Comparison of ENCODE assay signal across 18 mouse cellular contexts in the genomic region with DNA sequence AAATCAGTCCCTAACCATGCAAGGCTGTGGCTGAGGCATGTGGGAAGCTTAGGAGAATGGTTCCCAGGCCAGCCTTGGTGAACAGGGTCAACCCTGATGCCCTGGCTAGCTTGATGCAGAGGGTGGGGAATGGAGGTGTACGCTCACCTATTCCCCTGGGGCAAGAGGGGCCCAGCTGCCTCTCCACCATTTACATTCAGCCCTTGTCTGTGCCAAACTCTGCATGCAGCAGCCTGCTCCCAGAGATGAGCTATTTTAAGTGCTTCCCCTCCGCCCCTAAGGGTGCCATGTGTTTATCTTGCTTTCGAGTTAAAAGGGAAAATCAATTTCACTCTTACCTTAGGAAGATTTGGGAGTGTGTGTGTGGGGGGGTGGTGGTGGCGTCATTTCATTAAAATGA. TPM values are rescaled to one million over a fixed set of nuclear protein-coding genes. Genes with fewer than 3 reads are reported as not detected.
DNase-seq lines count a peak whose midpoint lies in the region; ATAC-seq and TF ChIP-seq lines count a peak whose summit lies in the region.
"Had no signal": no experiment of that assay in that cellular context is flagged by ENCODE, and none has a peak within 500 bp of the region (broad histone marks: within the 10 kb centered on the region; RNA-seq: fewer than 3 reads in every experiment).

No protein-coding gene starts in this region.

- no peaks in the 10 kb centered on the region for H3K79me2 ChIP-seq in CH12.LX (replicated peaks; ENCODE audit: control insufficient read depth, extremely low read depth, insufficient read depth, poor library complexity, severe bottlenecking)

- no peak overlapping the region for H3K4me2 ChIP-seq in forebrain, postnatal 0 days (ENCODE audit: low read depth)
- no peak overlapping the region for H3K4me2 ChIP-seq in forebrain, embryonic 14.5 days (ENCODE audit: low read length)
- peak overlapping the region; percentile 42 for H3K4me2 ChIP-seq in CH12.LX (ENCODE audit: insufficient read depth, low read depth, poor library complexity, severe bottlenecking)
- H3K4me2 ChIP-seq: embryonic facial prominence, embryonic 13.5 days; forebrain, embryonic 13.5 days had no signal

- no peaks in the 10 kb centered on the region for H3K4me1 ChIP-seq in forebrain, postnatal 0 days (ENCODE audit: insufficient read depth)
- H3K4me1 ChIP-seq in forebrain, embryonic 14.5 days (ENCODE audit: control insufficient read depth, insufficient read depth, low read length) = no peaks in the 10 kb centered on the region
- peaks cover 32 to 58% of the 10 kb centered on the region in 2 experiments for H3K4me1 ChIP-seq in CH12.LX (ENCODE audit: control insufficient read depth in 1 of 2, insufficient read depth in 2 of 2)
- H3K4me1 ChIP-seq: embryonic facial prominence, embryonic 13.5 days; forebrain, embryonic 13.5 days had no signal

- no peak for DNase-seq in forebrain, postnatal 0 days
- DNase-seq in forebrain, embryonic 14.5 days (ENCODE audit: low spot score) = no peak
- DNase-seq in CH12.LX (ENCODE audit: extremely low read depth) = no peak
- peak; percentile 31 for DNase-seq in brain, adult 2 months (ENCODE audit: low read depth, low spot score)
- DNase-seq in layer of hippocampus, adult 8-10 months (ENCODE audit: low spot score in 2 of 2) = no peak
- DNase-seq: adrenal gland, adult 8-10 months; adrenal gland, postnatal 14 days; cerebellum, adult 11-12 months; cerebellum, adult 2 months; cerebellum, adult 9-10 months; cerebellum, postnatal 10 days; cerebellum, postnatal 25 days had no signal

- no peaks in the 10 kb centered on the region for H3K9me3 ChIP-seq in forebrain, postnatal 0 days (ENCODE audit: low read length)
- H3K9me3 ChIP-seq in forebrain, embryonic 14.5 days (replicated peaks; ENCODE audit: control insufficient read depth, low read length) = no peaks in the 10 kb centered on the region
- peaks cover 2% of the 10 kb centered on the region for H3K9me3 ChIP-seq in CH12.LX (replicated peaks; ENCODE audit: low read length)
- H3K9me3 ChIP-seq: embryonic facial prominence, embryonic 13.5 days; forebrain, embryonic 13.5 days had no signal

- peak; percentile 58 for TF ChIP-seq EP300 in CH12.LX (IDR thresholded peaks at IDR 0.05; ENCODE audit: low read length)

- no peak overlapping the region for H3K27ac ChIP-seq in forebrain, postnatal 0 days (ENCODE audit: low read depth, low read length)
- H3K27ac ChIP-seq in forebrain, embryonic 14.5 days (ENCODE audit: low read depth, low read length) = no peak overlapping the region
- H3K27ac ChIP-seq in CH12.LX (ENCODE audit: insufficient read depth, low read depth) = no peak overlapping the region
- H3K27ac ChIP-seq: embryonic facial prominence, embryonic 13.5 days; forebrain, embryonic 13.5 days had no signal

- in situ Hi-C loops in CH12.LX (cut with MboI; ENCODE audit: low pct_ligation_motif_present, low pct_unique_long_range_greater_than_20kb, low sequenced_read_pairs) = no loop called here

- peak; percentile 34; the same call in 1 of the 2 replicates for ATAC-seq in forebrain, postnatal 0 days
- no peak for ATAC-seq in forebrain, embryonic 14.5 days
- ATAC-seq: activated CD4-positive, CD25-positive, alpha-beta regulatory T cell, adult 4 months; forebrain, embryonic 13.5 days; forebrain, embryonic 16.5 days; Patski had no signal

- H3K36me3 ChIP-seq in forebrain, postnatal 0 days (ENCODE audit: insufficient read depth) = no peaks in the 10 kb centered on the region
- H3K36me3 ChIP-seq in forebrain, embryonic 14.5 days (ENCODE audit: control insufficient read depth, insufficient read depth, low read length) = no peaks in the 10 kb centered on the region
- no peaks in the 10 kb centered on the region for H3K36me3 ChIP-seq in CH12.LX (replicated peaks in 1 of 2; ENCODE audit: control insufficient read depth in 1 of 2, insufficient read depth in 1 of 2, low read length in 1 of 2)
- H3K36me3 ChIP-seq: embryonic facial prominence, embryonic 13.5 days; G1E had no signal

- H3K4me3 ChIP-seq in forebrain, postnatal 0 days (ENCODE audit: low read depth, low read length) = no peak overlapping the region
- H3K4me3 ChIP-seq in forebrain, embryonic 14.5 days (ENCODE audit: low read depth, low read length) = no peak overlapping the region
- H3K4me3 ChIP-seq in CH12.LX (replicated peaks in 1 of 3; ENCODE audit: low read depth in 2 of 3, low read length in 2 of 3, poor library complexity in 1 of 3) = peak overlapping the region in 1 of 3 experiments; percentile 10
- H3K4me3 ChIP-seq: embryonic facial prominence, embryonic 13.5 days; forebrain, embryonic 13.5 days had no signal

- TF ChIP-seq POLR2A in CH12.LX (IDR thresholded peaks at IDR 0.05; ENCODE audit: low read depth, low read length) = no peak

- TF ChIP-seq RAD21 in CH12.LX (IDR thresholded peaks at IDR 0.05; ENCODE audit: low read depth, low read length) = no peak; the same call in 1 of the 2 replicates

- TF ChIP-seq CTCF in forebrain, postnatal 0 days (IDR thresholded peaks at IDR 0.05; ENCODE audit: low read depth) = no peak
- TF ChIP-seq CTCF in CH12.LX (conservative IDR thresholded peaks at IDR 0.05 in 1 of 2, IDR thresholded peaks at IDR 0.05 in 1 of 2; ENCODE audit: low read depth in 2 of 2, low read length in 2 of 2) = no peak

- H3K9ac ChIP-seq in forebrain, postnatal 0 days = no peak overlapping the region
- H3K9ac ChIP-seq in forebrain, embryonic 14.5 days (ENCODE audit: low read length) = no peak overlapping the region
- H3K9ac ChIP-seq in CH12.LX (ENCODE audit: insufficient read depth, low read depth) = no peak overlapping the region
- H3K9ac ChIP-seq: embryonic facial prominence, embryonic 13.5 days; forebrain, embryonic 13.5 days had no signal

- 60% methylated on average over 4 of the region's 4 CpGs for WGBS in forebrain, postnatal 0 days
- WGBS in forebrain, embryonic 14.5 days = 79% methylated on average over 4 of the region's 4 CpGs

- dilution Hi-C loops in CH12.LX (cut with MboI; ENCODE audit: extremely low pct_ligation_motif_present, extremely low pct_unique_long_range_greater_than_20kb, low sequenced_read_pairs) = no loop called here

- no peaks in the 10 kb centered on the region for H3K27me3 ChIP-seq in forebrain, postnatal 0 days (ENCODE audit: insufficient read depth, low read length)
- no peaks in the 10 kb centered on the region for H3K27me3 ChIP-seq in forebrain, embryonic 14.5 days (replicated peaks; ENCODE audit: control insufficient read depth, insufficient read depth, low read length)
- no peaks in the 10 kb centered on the region for H3K27me3 ChIP-seq in CH12.LX (replicated peaks)
- H3K27me3 ChIP-seq: embryonic facial prominence, embryonic 13.5 days; forebrain, embryonic 13.5 days; Patski had no signal

TF ChIP-seq in CH12.LX, 34 proteins besides CTCF, POLR2A, EP300 and RAD21 (continues in another document):
- TF ChIP-seq MYC (IDR thresholded peaks at IDR 0.05; ENCODE audit: low read depth, low read length) = no peak
- no peak for TF ChIP-seq USF1 (IDR thresholded peaks at IDR 0.05; ENCODE audit: low read depth, low read length)
- no peak for TF ChIP-seq GABPA (IDR thresholded peaks at IDR 0.05; ENCODE audit: insufficient replicate concordance, low read depth, low read length)
- TF ChIP-seq KAT2A (IDR thresholded peaks at IDR 0.05; ENCODE audit: insufficient replicate concordance, low read length) = 0 out of 2 replicates have a peak, but pooled peaks have one; percentile 24
- no peak for TF ChIP-seq USF2 (conservative IDR thresholded peaks at IDR 0.05; ENCODE audit: low read depth, low read length)
- no peak for TF ChIP-seq NELFE (IDR thresholded peaks at IDR 0.05; ENCODE audit: low read depth, low read length)
- no peak for TF ChIP-seq E2F4 (IDR thresholded peaks at IDR 0.05; ENCODE audit: insufficient replicate concordance, low read depth, low read length)
- no peak for TF ChIP-seq SMC3 (IDR thresholded peaks at IDR 0.05; ENCODE audit: low read depth, low read length)
- TF ChIP-seq PAX5 (IDR thresholded peaks at IDR 0.05; ENCODE audit: low read length) = no peak
- TF ChIP-seq BHLHE40 (IDR thresholded peaks at IDR 0.05; ENCODE audit: low read depth, low read length) = peak; percentile 34; the same call in 1 of the 2 replicates
- TF ChIP-seq ELF1 (IDR thresholded peaks at IDR 0.05; ENCODE audit: low read depth, low read length) = no peak
- TF ChIP-seq ZC3H11A (IDR thresholded peaks at IDR 0.05; ENCODE audit: low read depth, low read length) = no peak
- peak; percentile 89 for TF ChIP-seq MEF2A (IDR thresholded peaks at IDR 0.05; ENCODE audit: borderline replicate concordance, low read depth, low read length)
- TF ChIP-seq MAFK (IDR thresholded peaks at IDR 0.05; ENCODE audit: insufficient replicate concordance, low read length) = no peak
- TF ChIP-seq IRF4 (IDR thresholded peaks at IDR 0.05; ENCODE audit: low read depth, low read length) = peak; percentile 52
- no peak for TF ChIP-seq TBP (conservative IDR thresholded peaks at IDR 0.05; ENCODE audit: low read depth, low read length)
- no peak for TF ChIP-seq MAX (IDR thresholded peaks at IDR 0.05; ENCODE audit: low read length)
- TF ChIP-seq CHD2 (IDR thresholded peaks at IDR 0.05; ENCODE audit: low read length) = no peak
- TF ChIP-seq HCFC1 (IDR thresholded peaks at IDR 0.05; ENCODE audit: low read depth, low read length) = no peak
- TF ChIP-seq POLR2AphosphoS2 (IDR thresholded peaks at IDR 0.05; ENCODE audit: low read depth, low read length) = no peak
- no peak for TF ChIP-seq UBTF (IDR thresholded peaks at IDR 0.05; ENCODE audit: low read depth, low read length)
- peak; percentile 69 for TF ChIP-seq MAZ (IDR thresholded peaks at IDR 0.05; ENCODE audit: low read depth, low read length)
- no peak for TF ChIP-seq JUN (IDR thresholded peaks at IDR 0.05; ENCODE audit: insufficient read depth, low read depth, low read length)
- TF ChIP-seq NRF1 (IDR thresholded peaks at IDR 0.05; ENCODE audit: low read depth, low read length) = no peak
- TF ChIP-seq ETS1 (conservative IDR thresholded peaks at IDR 0.05; ENCODE audit: low read depth, low read length) = peak; percentile 57
- no peak for TF ChIP-seq ZKSCAN1 (IDR thresholded peaks at IDR 0.05; ENCODE audit: borderline replicate concordance, low read depth, low read length)
- TF ChIP-seq SIN3A (IDR thresholded peaks at IDR 0.05; ENCODE audit: low read length) = no peak
- TF ChIP-seq TCF12 (IDR thresholded peaks at IDR 0.05; ENCODE audit: low read depth, low read length) = peak; percentile 64; the same call in 1 of the 2 replicates

RNA-seq across cellular contexts. Expression of a gene that starts 59.7 kb away (rescaled TPM):
- 21.5 and 23.1 TPM in 2 replicates for total RNA-seq in forebrain, postnatal 0 days (2014; rRNA removed)
- 2.8 and 4.3 TPM in 2 replicates for polyA plus RNA-seq in forebrain, postnatal 0 days (2015; fragmentation: Nextera tagmentation; extraction: Ambion mirVana)
- polyA plus RNA-seq in forebrain, embryonic 14.5 days (2014; fragmentation: Nextera tagmentation; extraction: Ambion mirVana) = 4.3 and 5.7 TPM in 2 replicates
- total RNA-seq in CH12.LX (2012; rRNA removed) (not detected in 2 replicates), CH12.LX (2014; rRNA removed) (not detected in 2 replicates)
- not detected in 2 replicates for polyA plus RNA-seq in CH12.LX (2012; ENCODE audit: insufficient read length, low read depth)
- total RNA-seq in layer of hippocampus, adult 8-10 months (2022) = 10 to 100 TPM; 24.6 to 30.4 (median 26.8) TPM
- polyA plus RNA-seq: activated CD4-positive, CD25-positive, alpha-beta regulatory T cell, adult 4 months; G1E; Patski had no signal

Comparison
In these comparisons a context has a peak if more than half of its experiments do, and no peak if none do; other contexts are left out.
1. RNA of a gene that starts 59.7 kb away (total RNA-seq): 24.6 to 30.4 TPM in layer of hippocampus, adult 8-10 months and 21.5 to 23.1 TPM in forebrain, postnatal 0 days; not detected in CH12.LX; every median in the first group is over 10 times any median in the second.